Mouse (Mus musculus) erythroblast, adult 5-6 weeks (primary cell): ENCODE results near the gene Ropn1. TPM values are rescaled to one million over a fixed set of nuclear protein-coding genes. Genes with fewer than 3 reads are reported as not detected.
A peak's percentile ranks its signal among the peaks of the same experiment; 100 is the strongest.
"Not testable (repeated sequence)": the region's sequence is repeated elsewhere in the genome, so short reads cannot be mapped to it uniquely, and the experiment has no call there.

Experiments used
- ATAC-seq: replicated peaks from 2 replicates; pipeline ENCODE4 v1.8.0; 2016; ENCODE audit warnings: moderate number of reproducible peaks, mild to moderate bottlenecking, moderate TSS enrichment, inconsistent platforms; ENCODE audit not compliant: poor library complexity, low FRiP score, severe bottlenecking
- total RNA-seq, 2 experiments: library from RNA; stranded (forward) in 1 of 2; stranded (reverse) in 1 of 2; fragments of 150-400 nt in 1 of 2; fragments of 200-764, 138-1000 nt in 1 of 2; gene quantifications; 2 replicates each; pipeline versions ENCODE4 v1.2.3 to v1.2.4; 2015 to 2017; ENCODE audit warnings: low replicate concordance in 2 of 2

Gene Ropn1
- not detected in 2 replicates for total RNA-seq (2015; ENCODE audit: low replicate concordance)
- not detected in 2 replicates for total RNA-seq (2017; ENCODE audit: low replicate concordance)

DNA sequence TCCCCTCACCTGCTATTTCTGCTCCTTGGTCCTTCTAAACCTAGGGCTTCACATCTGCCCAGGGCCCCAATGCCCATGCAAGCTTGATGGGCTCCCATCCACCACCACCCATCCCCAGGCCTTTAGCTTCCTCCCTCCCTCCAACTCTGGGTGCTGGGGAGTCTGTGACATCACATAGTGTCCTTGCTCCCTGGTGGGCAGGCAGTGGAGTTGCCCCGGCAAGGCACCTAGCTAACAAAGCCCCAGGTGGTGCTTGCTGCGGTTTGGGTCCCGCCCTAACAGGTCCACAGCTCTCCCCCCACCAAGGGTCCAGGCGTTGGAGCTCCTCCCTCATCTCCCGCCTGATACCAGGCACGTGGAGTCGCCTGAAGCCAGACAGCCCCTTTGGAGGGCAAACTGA is at the start of gene Ropn1:
Gene Ropn1, plus strand, starts transcription at position 301 of the 400 bp plus-strand sequence.
- no peak for ATAC-seq

DNA sequence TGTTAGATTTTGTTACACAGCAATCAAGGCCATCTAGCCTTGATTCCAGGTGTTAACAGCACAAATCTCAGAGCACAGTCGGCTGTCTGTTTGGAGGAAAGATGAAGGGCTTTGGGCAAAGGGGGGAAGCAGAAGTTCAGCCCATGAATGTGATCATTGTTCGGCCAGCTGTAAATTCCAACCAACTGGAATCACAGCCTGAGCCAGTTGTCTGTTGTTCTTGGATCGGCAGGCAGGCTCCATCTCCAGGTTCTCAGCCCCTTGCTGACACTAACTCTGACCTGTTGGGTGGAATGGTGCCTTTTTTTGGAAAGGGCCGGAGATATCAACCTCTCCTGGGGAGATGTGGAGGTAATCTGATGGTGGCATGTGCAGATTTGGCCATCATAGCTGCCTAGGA is 47.8 kb upstream of the Ropn1 start:
- ATAC-seq: no peak

DNA sequence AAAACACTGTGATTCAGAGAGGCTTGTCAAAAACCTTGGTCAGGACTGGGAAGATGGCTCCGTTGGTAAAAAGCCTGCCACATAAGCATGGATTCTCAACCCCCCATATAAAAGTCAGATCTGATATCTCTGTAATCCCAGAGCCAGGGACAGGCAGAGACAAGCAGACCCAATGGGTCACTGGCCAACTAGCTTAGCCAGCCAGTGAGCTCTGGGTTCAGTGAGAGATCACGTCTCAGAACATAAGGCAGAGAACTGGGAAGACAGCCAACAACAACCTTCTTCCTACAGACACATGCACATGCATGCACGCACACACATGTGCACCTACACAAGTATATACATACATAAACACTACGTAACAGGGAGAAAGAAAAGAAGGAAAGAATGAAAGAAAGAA is 46.6 kb upstream of the Ropn1 start:
- no peak for ATAC-seq

DNA sequence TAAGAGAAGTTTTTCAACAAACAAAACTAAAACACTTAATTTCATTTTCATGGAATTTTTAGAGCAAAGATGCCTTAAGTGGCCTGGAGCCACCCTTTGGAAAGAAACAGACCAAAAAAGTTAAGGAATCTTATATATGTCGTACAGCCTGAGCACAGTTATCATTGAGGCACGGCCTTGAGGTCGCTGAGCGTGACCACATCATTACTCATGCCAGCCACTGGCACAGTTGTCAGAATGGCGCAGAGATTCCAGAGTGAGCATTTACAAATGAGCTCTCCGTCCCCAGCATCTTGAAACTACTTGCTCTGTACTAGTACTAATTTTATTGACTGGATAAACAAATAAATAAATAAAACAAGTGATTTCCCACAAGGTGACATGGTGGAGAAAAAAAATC is 45.9 kb upstream of the Ropn1 start:
- no peak for ATAC-seq

DNA sequence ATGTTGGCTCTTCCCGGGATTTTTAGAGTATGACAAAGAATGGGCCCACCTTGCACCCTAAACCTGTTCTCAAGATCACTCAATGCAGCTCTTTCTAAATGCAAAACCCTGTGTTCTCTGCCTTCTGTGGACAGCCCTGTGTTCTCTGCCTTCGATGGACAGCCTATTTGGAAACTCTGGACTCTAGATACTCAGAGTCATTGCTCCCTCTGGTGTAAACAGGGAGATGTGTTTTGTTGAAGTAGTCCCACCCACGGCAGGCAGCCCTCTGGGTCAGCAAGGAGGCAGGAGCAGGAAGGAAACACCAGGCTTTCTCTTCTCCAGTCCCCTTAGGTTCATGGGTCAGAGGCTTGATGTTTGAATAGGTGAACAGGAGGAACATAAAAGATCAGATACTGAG is 44.0 kb upstream of the Ropn1 start:
- ATAC-seq: no peak

DNA sequence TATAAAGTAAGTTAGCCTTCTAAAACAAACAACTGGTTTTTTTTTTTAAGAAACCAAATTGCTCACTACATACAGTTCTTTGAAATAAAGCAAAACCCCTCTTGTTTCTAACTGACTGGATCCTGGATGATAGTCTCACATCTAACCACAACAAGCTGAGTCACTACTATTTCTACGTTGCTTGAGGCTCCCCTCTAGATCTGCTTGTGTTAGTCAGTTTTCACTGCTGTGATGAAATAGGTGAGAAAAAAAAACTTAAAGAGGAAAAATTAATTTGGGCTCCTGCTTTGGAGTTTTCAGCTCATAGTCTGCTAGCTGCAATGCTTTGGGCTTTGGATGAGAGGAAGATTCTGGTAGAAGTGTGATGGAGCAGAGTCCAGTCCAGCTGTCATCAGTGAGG is 39.6 kb upstream of the Ropn1 start:
- ATAC-seq: no peak

DNA sequence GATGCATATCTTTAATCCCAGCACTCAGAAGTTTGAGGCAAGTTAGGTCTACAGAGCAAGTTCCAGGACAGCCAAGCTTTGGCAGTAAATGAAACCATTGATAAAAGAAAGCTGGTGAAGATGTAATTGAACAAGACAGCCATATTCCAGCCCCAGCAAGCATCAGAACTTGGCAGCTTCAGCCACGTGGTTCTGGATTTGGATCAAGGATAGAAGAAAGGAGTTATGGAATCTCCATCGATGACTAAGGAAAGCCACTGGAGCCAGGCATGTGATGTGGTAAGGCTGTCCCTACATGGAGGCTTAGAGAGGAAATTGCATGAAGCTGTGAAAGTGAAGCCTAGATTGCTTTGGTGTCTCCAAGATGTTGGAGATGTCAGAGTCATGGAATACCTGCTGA is 35.7 kb upstream of the Ropn1 start:
- ATAC-seq: no peak

DNA sequence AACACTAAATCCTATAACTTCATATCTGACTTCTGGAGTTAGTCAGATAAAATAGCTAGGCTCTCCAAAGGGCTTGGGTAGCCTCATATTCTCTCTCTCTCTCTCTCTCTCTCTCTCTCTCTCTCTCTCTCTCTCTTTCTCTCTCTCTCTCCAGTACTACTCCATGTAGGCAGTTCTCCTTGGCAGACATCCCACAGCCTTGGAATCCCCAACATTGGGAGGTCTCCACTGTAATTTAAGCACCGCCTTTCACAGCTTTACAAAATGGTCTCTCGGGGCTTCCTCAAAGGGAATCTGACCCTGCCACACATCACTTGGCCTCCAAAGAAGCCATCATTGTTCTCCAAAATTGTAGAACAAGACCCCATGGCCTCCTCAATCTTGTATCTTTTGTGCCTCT is 22.1 kb upstream of the Ropn1 start:
- no peak for ATAC-seq

DNA sequence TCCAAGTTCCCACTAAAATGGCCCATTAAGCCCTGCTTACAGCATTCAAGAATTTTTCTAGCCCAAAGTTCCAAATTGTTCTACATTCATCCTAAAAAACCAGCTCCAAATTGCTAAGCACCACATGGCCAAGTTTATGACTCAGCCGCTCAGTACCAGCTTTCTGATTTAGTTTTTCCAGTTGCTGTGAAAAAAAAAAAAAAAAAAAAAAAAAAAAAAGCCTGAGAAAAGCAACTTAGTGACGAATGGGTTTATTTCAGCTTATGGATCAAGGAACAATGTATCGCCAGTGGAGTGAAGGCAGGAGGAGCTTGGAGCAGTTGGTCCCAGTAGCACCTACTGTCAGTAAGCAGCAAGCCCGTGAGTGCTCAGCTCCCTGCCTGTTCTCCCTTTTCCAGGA is 21.3 kb upstream of the Ropn1 start:
- ATAC-seq: no peak

DNA sequence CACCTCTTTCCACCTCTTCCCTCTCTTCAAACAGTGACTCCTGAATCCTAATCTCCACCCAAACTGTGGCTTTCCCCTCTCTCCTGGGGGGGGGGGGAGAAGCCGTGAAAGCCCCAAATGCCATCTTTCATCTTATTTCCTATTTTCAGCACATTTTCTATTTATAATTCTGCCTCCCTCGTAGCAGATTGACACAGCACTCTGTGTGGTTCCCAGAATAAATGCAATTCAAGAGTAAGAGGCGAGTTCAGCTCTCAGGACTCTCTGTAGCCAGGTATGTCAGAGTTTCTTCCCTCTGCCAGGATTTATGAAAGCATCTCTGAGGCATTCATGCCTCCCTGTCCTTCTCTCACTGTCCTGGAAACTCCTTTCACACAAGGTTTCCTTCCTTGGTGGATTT is 14.2 kb upstream of the Ropn1 start:
- no peak for ATAC-seq

DNA sequence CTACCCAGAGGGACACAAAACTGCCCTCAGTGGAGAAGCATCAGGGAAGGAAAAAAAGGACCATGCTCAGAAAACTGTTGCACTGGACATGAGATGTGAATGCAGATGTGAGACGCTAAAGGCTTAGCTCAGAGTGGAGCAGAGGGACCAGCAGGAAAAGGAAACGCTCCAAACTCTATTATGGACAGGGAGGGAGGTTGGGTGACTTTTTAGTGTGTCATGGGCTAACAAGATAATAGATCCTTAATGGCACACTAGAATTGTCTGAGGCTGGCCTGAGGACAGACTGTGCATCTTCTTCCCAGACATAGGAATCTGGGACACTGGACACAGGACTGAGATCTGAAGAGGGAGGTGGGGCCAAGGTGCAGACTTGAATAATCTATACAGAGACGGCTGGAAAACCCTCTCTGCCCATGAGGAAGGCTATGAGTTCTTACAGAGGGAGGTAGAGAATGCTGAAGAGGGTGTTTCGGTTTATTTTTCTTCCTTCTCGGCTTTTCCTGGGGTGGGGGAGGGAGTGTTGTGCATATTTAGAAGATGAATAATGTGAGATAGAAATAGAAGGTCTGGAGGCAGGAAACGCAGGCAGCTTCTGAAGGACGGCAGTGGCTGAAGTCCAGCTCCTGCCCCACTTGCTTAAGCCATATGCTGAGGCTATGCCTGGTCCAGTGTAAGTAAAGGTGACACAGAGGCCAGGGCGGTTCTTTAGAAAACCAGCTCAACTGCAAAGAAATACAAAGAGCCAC is 6.0 kb upstream of the Ropn1 start:
- ATAC-seq: no peak

DNA sequence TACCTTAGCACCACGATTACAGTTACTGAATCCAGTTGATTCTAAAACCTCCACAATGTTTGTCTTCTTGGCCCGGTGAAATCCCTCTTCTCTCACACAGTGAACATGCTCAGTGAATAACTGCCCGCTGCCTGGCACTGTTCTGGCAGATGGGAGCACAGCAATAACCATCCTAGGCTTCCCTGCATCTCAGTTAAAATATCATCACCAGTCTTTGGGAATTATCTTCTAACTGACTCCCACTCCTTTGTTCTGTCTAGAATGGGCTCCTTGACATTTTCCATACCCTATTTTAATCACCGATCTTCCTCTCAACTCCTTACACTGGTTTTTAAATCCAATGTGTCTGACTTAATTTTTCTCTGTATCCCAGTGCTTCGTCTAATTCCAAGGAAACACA is 3.3 kb downstream of the Ropn1 start:
- no peak for ATAC-seq

DNA sequence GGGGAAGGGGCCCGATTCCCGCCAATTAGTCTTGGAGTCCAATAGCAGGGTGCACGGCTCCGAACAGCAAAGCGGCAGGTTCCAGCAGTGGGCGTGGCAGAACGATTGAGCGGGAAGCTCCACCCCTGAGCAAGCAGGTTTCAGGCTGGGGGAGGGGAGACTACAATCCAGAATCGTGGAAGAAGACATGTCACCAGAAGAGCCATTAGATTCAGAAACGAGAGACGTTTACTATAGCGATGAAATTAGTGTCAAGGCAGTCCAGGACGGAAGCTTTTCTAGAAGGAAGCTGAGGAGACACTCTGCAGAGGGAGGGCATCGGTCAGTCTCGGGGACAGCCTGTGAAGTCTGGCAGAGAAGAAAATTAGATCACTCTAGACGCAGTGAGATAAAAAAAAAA is 7.8 kb downstream of the Ropn1 start:
- ATAC-seq: not testable (repeated sequence)

DNA sequence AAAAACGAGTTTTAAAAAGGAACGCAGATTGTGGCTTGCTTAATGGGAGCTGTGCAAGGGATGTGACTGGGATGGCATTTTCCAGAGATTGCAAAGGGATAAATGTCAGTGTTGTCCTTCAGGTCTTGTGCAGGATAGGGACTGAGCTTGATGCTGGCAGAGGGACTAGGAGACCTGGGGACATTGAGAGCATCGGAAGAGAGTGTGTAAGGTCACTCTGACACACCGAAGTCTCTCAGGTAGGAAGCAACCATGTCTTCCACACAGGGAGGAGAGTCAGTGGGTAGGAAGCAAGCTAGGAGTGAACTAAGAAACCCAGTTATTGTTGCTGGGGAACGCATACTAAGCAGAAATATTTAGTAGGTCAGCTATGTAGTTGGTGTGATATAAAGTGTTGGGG is 8.3 kb downstream of the Ropn1 start:
- no peak for ATAC-seq

DNA sequence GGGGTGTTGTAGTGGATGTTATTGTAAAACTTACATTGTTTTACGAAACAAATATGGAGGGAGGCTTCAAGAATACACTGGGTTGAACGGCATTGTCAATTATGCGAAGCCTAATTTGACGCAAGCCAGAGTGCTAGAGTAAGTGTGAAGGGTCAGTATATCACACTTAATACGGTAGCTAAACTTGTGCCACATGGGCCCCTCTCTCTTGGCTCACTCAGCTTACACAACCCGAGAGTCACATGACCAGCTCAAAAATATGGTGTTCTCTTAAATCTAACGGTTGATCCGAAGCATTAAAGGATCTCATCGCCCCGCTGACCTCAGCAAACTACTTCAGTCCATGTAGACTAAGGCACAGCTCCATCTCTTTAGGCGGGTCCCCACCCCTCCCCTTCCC is 8.7 kb downstream of the Ropn1 start:
- ATAC-seq: no peak

DNA sequence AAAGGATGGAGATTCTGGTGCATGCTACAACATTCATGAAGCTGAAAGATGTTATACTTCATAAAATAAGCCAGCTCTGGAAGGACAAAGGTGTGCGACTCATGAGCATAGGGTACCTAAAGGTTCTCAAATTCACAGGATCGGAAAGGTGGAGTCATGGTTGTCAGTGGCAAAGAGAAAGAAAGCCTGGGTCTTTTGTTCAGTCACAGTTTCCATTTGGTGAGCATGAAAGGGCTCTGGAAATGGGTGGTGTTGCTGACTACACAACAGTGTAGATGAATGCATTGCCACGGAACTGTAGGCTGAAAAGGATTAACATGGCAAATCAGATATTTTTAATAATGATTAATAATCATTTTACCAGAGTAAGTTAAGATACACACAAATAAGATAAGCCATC is 14.8 kb downstream of the Ropn1 start:
- ATAC-seq: no peak

DNA sequence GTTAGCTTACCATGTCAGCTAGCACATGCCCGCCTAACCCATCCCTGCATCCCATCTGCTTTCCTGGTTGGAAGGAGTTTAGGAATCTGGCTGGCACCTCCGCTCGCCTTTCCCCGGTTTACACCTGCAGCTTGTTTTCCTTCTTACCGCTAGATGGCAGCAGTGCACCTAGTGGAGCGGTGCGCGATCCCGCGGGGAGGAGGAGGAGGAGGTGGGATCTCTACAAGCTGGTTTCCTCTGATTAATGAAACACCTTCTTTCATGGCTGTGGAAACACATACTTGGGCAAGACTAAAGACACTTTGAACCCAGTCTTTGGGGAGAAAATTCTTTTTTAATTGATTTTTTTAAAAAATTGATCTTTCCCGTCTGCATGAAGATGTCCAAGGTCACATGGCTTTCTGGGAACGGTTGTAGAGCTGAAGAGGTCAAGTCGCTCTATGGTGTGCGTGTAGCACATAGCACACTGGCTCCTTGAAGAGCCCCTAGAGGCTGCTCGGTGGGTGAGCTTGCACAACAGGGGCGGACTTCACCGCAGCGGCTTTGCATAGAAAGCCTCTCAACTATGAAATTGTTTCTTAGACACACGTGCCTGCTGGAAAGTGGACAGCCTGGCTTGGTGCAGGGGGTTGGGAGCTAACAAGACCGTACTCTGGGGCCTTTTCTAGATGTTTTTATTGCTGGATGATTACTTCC is 17.5 kb downstream of the Ropn1 start:
- ATAC-seq: peak; percentile 85; the same call in 1 of the 2 replicates

DNA sequence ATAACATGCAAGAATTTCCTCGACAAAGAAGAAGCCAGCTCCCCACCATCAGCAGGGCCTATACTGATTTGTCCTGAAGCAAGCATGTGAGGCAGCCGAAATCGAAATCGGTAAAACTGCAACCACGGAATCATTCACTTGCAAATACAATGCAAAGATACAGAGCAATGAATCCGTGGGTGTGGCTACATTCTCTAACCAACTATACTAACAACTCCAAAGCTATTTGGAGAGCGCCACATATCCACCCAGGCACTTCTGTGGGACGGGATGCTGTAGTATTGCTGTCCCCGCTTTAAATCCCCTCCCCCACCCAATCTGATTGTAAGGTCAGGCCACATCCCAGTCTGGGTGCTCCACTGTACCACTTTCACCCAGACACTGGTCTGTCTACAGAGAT is 18.6 kb downstream of the Ropn1 start:
- no peak for ATAC-seq

DNA sequence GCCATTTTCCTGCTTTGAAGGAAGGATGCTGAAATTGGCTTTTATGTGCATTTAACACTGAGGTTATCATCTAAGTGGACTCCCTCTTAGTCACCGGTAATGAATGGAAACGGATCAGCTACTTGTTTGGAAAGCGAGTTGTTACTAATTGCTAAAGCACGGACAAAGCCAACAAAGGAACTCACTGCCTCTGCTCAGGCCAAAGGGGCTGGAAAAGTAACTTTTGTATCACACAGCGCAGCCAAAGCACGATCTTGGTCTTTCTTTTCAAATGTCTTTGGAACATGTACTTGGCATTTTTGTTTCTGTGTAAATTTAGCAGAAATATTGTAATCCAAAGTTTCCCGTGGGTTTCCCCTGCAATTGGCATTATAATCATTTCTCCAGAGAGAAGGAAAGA is 22.2 kb downstream of the Ropn1 start:
- no peak for ATAC-seq

DNA sequence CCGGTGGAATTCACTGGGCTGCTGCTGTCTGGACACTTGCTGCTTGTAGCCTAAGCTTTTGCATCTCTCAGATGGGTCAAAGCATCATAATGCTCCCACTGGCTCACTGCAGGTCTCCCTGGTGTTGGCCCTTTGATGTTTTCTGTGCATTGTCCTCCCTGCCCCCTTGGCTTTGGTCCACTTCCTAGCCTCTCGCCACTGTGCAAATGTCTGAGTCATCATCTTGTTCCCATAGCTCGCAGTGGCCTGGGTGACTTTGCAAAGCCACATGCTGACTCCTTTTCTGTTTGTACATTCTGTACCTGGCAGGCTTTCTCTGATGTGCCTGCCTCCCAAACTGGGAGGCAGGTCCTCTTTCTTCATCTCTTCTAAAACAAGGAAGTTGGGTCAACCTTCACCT is 23.1 kb downstream of the Ropn1 start:
- no peak for ATAC-seq

DNA sequence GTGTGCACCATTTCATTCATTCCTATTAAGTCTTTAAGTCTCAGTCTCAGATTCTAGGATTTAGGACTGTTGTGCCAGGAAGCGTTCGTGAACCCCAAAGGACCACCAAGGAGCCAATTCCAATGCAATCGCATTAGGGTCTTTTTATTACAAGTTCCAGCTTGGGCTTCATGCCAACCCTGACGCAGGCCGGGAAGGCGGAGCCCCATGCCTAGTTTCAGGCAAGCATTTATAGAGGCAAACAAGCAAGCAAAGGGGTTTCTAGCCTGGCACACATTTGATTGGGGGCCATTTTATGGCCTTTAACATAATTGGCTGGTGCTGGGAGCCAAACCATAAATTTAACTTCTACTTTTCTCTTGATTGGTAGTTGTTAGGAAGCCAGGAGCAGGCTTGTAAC is 24.6 kb downstream of the Ropn1 start:
- no peak for ATAC-seq

DNA sequence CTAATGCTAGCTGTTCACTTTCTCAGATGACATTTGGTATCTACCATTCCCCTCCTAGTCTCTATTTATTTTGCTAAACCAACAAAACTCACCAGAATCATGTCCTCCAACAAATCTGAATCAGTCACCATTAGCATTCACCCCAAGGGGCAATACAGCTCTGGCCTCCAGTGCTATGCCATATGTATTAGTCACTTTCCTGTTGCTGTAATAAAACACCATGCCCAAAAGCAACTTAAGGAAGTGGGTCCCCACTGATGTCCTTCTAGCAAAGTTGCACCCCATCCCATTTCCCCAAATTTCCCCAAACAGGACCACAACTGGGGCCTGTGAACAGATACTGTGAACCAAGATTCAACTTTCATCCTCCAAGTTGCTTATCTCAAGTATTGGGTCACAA is 32.1 kb downstream of the Ropn1 start:
- no peak for ATAC-seq
